Mouse (Mus musculus) liver, embryonic 14.5 days (tissue): ENCODE data around the gene Ppp5c. TPM values are rescaled to one million over a fixed set of nuclear protein-coding genes. Genes with fewer than 3 reads are reported as not detected.

Experiments
- ATAC-seq: fragments of 200-750 bp; cut with Nextera tagmentation; 2 replicates; pipeline ENCODE4 v1.8.0; 2017; ENCODE audit warnings: moderate number of reproducible peaks, mild to moderate bottlenecking, moderate library complexity; ENCODE audit not compliant: insufficient read depth
- DNase-seq, 3 experiments: peaks; one replicate each; pipeline ENCODE4 v3.0.0-alpha.2; 2012 to 2013; ENCODE audit warnings: low read depth in 3 of 3, low spot score in 3 of 3
- H3K27ac ChIP-seq: fragments of 300-500 bp; sonication (generic); 2 replicates; pipeline ENCODE4 v1.5.1; 2014; ENCODE audit warnings: moderate library complexity, mild to moderate bottlenecking, control low read depth, inconsistent platforms
- H3K27me3 ChIP-seq: fragments of 300-500 bp; sonication (generic); 2 replicates; pipeline ENCODE4 v1.6.1; 2014; ENCODE audit warnings: mild to moderate bottlenecking, low read length, moderate library complexity; ENCODE audit not compliant: control insufficient read depth, insufficient read depth
- H3K36me3 ChIP-seq: fragments of 300-500 bp; sonication (generic); replicated peaks from 2 replicates; pipeline ENCODE4 v1.6.1; 2014; ENCODE audit warnings: low read depth; ENCODE audit not compliant: control insufficient read depth, insufficient read depth
- H3K4me1 ChIP-seq, 2 experiments: fragments of 200-500 bp in 1 of 2; fragments of 300-500 bp in 1 of 2; sonication (generic) in 1 of 2; replicated peaks; 2 replicates each; pipeline ENCODE4 v1.6.1; 2012 to 2014; ENCODE audit warnings: antibody characterized with exemption in 1 of 2, inconsistent platforms in 1 of 2, low read length in 1 of 2; ENCODE audit not compliant: control insufficient read depth in 2 of 2, insufficient read depth in 2 of 2
- H3K4me2 ChIP-seq: fragments of 300-500 bp; sonication (generic); 2 replicates; pipeline ENCODE4 v1.6.1; 2014; ENCODE audit warnings: low read depth, mild to moderate bottlenecking, control low read depth, moderate library complexity
- H3K4me3 ChIP-seq, 2 experiments: fragments of 200-500 bp in 1 of 2; fragments of 300-500 bp in 1 of 2; sonication (generic) in 1 of 2; 2 replicates each; pipeline ENCODE4 v1.5.1; 2012 to 2014; ENCODE audit warnings: low read depth in 2 of 2, low read length in 2 of 2, mild to moderate bottlenecking in 2 of 2, control low read depth in 1 of 2, inconsistent platforms in 1 of 2, moderate library complexity in 1 of 2; ENCODE audit not compliant: insufficient read depth in 1 of 2
- H3K9ac ChIP-seq: fragments of 300-500 bp; sonication (generic); replicated peaks from 2 replicates; pipeline ENCODE4 v1.6.1; 2014; ENCODE audit warnings: mild to moderate bottlenecking, control low read depth, moderate library complexity
- H3K9me3 ChIP-seq: fragments of 300-500 bp; sonication (generic); 2 replicates; pipeline ENCODE4 v1.6.1; 2016; ENCODE audit warnings: low read length, mixed read lengths; ENCODE audit not compliant: control insufficient read depth
- CTCF ChIP-seq: IDR thresholded peaks from 2 replicates; pipeline ENCODE4 v1.5.1; 2016; ENCODE audit warnings: antibody characterized with exemption, low read depth, control low read depth
- EP300 ChIP-seq: IDR thresholded peaks from 2 replicates; pipeline ENCODE4 v1.6.1; 2016; ENCODE audit warnings: antibody characterized with exemption, low read depth
- WGBS: fragments of 180-500 bp; shearing (Covaris S2); extraction: QIAGEN DNeasy Blood & Tissue Kit; methylation state at CpG from one replicate; pipeline ENCODE4 v1.1.7; 2014; ENCODE audit not compliant: insufficient replicate concordance; 5-methylcytosine and 5-hydroxymethylcytosine counted together
- polyA plus RNA-seq, 2 experiments: library from polyadenylated mRNA; depleted of rRNA in 1 of 2; stranded (reverse) in 1 of 2; unstranded in 1 of 2; fragments of >200 nt; fragmentation: Nextera tagmentation in 1 of 2; extraction: Ambion mirVana in 1 of 2; gene quantifications; 2 replicates each; pipeline versions ENCODE4 v1.2.1 to v1.2.3; 2012 to 2014

Ppp5c gene
- polyA plus RNA-seq, 2 experiments, result 38.5 to 68.3 TPM

DNA sequence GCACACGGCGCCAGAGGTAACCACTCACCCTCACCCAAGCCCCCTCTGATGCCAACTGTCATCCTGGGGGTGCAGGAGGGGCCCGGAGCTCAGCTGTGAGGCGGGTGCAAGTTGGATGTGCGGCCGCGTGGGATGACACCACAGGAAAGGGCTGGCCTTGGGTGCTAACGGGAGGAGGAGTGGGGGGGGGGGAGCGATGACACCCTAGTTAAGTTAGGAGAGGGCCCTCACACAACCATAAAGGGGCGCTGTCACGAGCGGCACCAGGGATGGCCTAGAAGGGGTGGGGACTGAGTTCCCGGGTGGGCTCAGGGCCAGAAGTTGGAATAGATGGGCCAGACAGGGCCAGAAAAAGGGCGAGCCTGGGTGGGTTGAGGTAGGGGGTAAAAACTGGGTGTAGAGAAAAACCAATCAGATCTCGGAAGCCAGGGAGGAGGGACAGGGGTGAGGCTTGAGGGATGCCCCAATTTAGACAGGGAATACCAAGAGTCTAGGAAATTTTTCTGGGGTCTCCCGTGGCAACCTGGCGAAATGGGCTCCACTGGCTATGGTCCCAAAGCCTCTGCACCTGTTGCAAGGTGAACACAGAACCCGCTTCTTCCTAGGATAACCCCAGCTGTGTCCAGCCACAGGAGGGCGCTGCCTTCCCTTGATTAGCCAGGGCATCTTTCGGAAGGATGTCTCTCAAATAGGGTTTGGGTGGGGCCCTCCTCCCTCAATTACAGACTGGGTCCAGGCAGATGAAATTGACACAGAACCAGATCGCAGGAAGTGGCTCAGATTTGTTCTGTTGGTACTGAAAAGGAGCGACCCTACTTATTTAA, 33.3 kb upstream of the Ppp5c start:
- WGBS, result 65% methylated on average over 21 of the region's 22 CpGs
- Histone ChIP-seq H3K4me3 (peak overlapping the region in 1 of 2 experiments; percentile 17; a peak in 1 of 4 replicates), H3K27ac (peak overlapping the region; percentile 52), H3K36me3 (no peaks in the 10 kb centered on the region), H3K4me2 (peak overlapping the region; percentile 55), H3K9ac (peak overlapping the region; percentile 65), H3K9me3 (no peaks in the 10 kb centered on the region), H3K27me3 (no peaks in the 10 kb centered on the region; the same call in 1 of the 2 replicates), H3K4me1 (peaks cover 44 to 50% of the 10 kb centered on the region in 2 experiments)
- DNase-seq (no peak), ATAC-seq (no peak)
- peak; percentile 81 for TF ChIP-seq CTCF
- no peak for TF ChIP-seq EP300

DNA sequence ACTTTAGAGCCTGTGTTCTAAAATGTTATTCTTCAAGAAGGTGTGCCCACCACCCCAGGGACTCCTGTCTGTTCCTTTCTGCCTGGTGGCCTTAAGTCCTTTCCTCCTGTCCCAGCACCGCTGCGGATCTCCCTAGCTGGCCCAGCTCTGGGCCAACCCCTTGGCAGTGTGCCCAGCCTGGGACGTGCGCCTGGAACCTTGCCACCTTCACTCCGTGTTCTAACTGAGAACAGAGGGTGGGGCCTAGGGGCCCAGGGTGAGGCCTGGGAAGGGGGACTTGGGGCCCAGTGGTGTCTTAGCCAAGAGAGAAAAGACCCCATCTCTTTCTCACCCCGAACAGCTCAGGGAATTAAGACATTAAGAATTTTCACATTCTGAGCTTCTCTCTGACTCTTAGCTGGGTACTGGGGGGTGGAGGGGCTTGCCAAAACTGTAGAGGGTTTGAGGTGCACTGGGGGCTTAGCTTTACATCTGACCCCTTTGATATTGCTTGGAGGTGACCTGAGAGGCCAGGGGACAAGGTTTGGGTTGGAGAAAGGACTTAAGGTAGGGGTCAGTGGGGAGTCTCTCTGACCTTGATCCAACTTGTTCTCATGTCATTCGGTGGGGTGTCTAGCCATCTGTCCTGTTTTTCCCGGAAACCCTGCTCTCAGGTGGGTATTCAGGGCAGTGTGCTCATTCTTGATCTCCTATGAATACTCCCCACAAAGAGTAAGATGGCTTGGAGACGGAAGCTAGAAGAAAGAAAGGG, 32.5 kb upstream of the Ppp5c start:
- H3K4me1 ChIP-seq, result peaks cover 49 to 56% of the 10 kb centered on the region in 2 experiments
- peak overlapping the region; percentile 55 for H3K4me2 ChIP-seq
- no peaks in the 10 kb centered on the region for H3K36me3 ChIP-seq
- DNase-seq (peak; percentile 63 to 84 (median 73)), ATAC-seq (peak; percentile 49)
- peak overlapping the region; percentile 99 for H3K27ac ChIP-seq
- H3K4me3 ChIP-seq, result peak overlapping the region in 1 of 2 experiments; percentile 17; a peak in 1 of 4 replicates
- TF ChIP-seq CTCF (no peak), EP300 (peak; percentile 58)
- no peaks in the 10 kb centered on the region; the same call in 1 of the 2 replicates for H3K27me3 ChIP-seq
- no peaks in the 10 kb centered on the region for H3K9me3 ChIP-seq
- 26% methylated on average over 9 of the region's 9 CpGs for WGBS
- H3K9ac ChIP-seq, result peak overlapping the region; percentile 65

DNA sequence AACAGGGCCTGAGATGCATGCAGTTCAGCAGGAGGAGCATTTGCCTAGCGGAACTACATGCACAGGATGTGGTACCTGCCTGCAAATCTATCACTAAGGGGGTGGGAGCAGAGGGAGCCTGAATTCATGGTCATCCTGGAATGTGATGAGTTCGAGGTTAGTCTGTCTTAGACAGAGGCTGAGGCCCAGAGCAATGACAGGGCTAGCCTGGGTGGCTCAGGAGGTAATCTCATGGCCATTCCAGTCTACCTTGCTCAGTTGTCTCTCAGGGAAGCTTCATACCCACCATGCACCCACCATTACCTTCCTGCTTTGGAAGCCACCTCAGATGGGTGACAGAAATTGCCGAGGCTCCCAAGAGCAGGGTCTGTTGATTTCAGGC, 31.7 kb upstream of the Ppp5c start:
- peak overlapping the region; percentile 55 for H3K4me2 ChIP-seq
- DNase-seq (no peak), ATAC-seq (no peak)
- H3K9me3 ChIP-seq, result no peaks in the 10 kb centered on the region
- H3K27me3 ChIP-seq, result no peaks in the 10 kb centered on the region; the same call in 1 of the 2 replicates
- 59% methylated on average over 3 of the region's 3 CpGs for WGBS
- TF ChIP-seq EP300 (no peak), CTCF (no peak)
- no peaks in the 10 kb centered on the region; the same call in 1 of the 2 replicates for H3K36me3 ChIP-seq
- H3K27ac ChIP-seq, result peak overlapping the region; percentile 99
- peak overlapping the region; percentile 65 for H3K9ac ChIP-seq
- peaks cover 49 to 56% of the 10 kb centered on the region in 2 experiments for H3K4me1 ChIP-seq
- no peak overlapping the region for H3K4me3 ChIP-seq

DNA sequence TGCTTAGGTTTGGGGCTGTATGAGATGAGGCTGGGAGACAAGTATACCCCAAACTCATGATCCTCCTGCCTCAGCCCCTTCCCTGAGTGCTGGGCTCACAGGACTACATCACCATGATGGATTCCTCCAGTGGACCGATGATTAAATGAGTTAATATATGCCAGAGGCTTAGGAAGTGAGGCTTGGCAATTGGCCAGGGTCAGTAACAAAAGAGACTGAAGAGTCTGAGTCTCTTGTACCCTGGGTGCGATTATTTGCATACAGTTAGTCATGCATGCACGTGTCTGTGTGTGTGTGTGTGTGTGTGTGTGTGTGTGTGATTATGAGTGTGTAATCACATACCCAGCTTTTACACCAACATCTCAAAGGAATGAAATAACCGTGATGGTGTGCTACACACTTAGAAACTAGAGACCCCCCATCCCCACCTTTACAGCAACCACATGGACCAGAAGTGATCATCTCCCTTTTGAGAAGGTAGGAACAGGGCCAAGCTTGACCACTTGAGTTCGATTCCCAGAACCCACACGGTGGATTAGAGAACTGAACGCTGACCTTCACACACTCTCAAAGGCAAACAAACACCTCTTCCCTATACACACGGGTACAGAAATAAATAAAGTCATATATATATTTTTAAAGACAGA, 31.2 kb upstream of the Ppp5c start:
- TF ChIP-seq EP300, result no peak
- no peak for TF ChIP-seq CTCF
- Histone ChIP-seq H3K36me3 (no peaks in the 10 kb centered on the region; the same call in 1 of the 2 replicates), H3K27me3 (no peaks in the 10 kb centered on the region; the same call in 1 of the 2 replicates), H3K27ac (peak overlapping the region; percentile 99), H3K9me3 (no peaks in the 10 kb centered on the region), H3K9ac (peak overlapping the region; percentile 59), H3K4me2 (peak overlapping the region; percentile 100), H3K4me3 (no peak overlapping the region), H3K4me1 (peaks cover 49 to 56% of the 10 kb centered on the region in 2 experiments)
- WGBS, result 42% methylated on average over 8 of the region's 8 CpGs
- no peak for DNase-seq
- no peak for ATAC-seq
